Mouse (Mus musculus) embryonic fibroblast, embryonic 13.5 days (primary cell): ENCODE results near the gene Olfr1025-ps1. TPM values are rescaled to one million over a fixed set of nuclear protein-coding genes. Genes with fewer than 3 reads are reported as not detected.

Experiments
- H3K27ac ChIP-seq: 2 replicates; pipeline ENCODE4 v1.5.1; 2012; ENCODE audit warnings: low read length, control low read depth, inconsistent platforms; ENCODE audit not compliant: insufficient read depth
- H3K4me1 ChIP-seq: 2 replicates; pipeline ENCODE4 v1.6.1; 2011; ENCODE audit warnings: low read length; ENCODE audit not compliant: control insufficient read depth, insufficient read depth
- H3K4me3 ChIP-seq: 2 replicates; pipeline ENCODE4 v1.5.1; 2011; ENCODE audit warnings: mild to moderate bottlenecking, control low read depth, low read length; ENCODE audit not compliant: insufficient read depth
- CTCF ChIP-seq: IDR thresholded peaks from 2 replicates; pipeline ENCODE4 v1.5.1; 2011; ENCODE audit warnings: mild to moderate bottlenecking, control low read depth, low read length, moderate library complexity, borderline replicate concordance; ENCODE audit not compliant: insufficient read depth
- POLR2A ChIP-seq: IDR thresholded peaks from 2 replicates; pipeline ENCODE4 v1.6.1; 2011; ENCODE audit warnings: low read depth, mild to moderate bottlenecking, control low read depth, low read length, moderate library complexity
- polyA plus RNA-seq: library from polyadenylated mRNA; stranded (reverse); fragments of >200 nt; gene quantifications from 2 replicates; pipeline ENCODE4 v1.2.4, GENCODE M21; 2011; ENCODE audit warnings: low read depth; ENCODE audit not compliant: missing spikeins, insufficient read length

Olfr1025-ps1 gene
- polyA plus RNA-seq = not detected in 2 replicates

DNA sequence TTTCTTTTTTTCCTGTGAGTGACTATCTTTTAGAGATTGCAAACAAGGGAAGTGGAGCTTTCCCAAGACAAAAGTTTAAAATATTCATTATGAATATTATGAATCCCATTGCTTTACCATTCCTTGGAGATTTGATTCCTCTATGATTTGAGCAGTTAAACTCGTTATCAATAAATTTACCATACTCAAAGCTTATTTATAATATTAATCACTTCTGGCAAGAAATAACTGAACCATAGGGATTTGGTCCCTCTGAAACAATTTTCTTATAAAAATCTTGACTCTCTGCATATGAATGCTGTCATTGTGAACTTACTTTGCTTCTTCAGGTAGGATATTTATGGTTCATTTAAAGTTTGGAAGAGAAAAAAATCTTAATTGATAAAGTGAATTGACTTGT is at the start of gene Olfr1025-ps1:
Gene Olfr1025-ps1 (plus strand): TSS at position 301 of the 400 bp plus-strand sequence.
- TF ChIP-seq CTCF = no peak
- no peak for TF ChIP-seq POLR2A
- Histone ChIP-seq H3K27ac (no peak within 1 kb of the TSS), H3K4me3 (no peak within 1 kb of the TSS), H3K4me1 (no peaks in the 10 kb centered on the region)

DNA sequence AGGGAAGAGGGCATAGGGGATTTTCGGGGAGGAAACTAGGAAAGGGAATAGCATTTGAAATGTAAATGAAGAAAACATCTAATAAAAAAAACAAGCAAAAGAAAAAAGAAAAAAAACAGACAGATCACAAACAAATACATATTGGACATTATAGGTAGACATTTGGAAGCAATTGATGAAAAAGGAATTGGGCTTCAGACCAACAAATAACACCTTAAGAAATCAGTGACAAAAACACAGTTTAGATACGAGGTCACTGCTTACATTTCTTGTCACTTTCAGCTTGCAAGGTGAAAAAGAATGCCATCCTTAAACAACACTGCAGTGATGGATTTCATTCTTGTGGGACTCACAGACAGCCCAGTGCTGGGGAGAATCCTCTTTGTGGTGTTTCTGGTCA is 46.7 kb upstream of the Olfr1025-ps1 start, which contains the start of gene Olfr1022:
Gene Olfr1022 (plus strand): TSS at position 301 of the 400 bp plus-strand sequence.
- Histone ChIP-seq H3K27ac (no peak within 1 kb of the TSS), H3K4me1 (no peaks in the 10 kb centered on the region), H3K4me3 (no peak within 1 kb of the TSS)
- no peak for TF ChIP-seq CTCF
- TF ChIP-seq POLR2A = no peak

DNA sequence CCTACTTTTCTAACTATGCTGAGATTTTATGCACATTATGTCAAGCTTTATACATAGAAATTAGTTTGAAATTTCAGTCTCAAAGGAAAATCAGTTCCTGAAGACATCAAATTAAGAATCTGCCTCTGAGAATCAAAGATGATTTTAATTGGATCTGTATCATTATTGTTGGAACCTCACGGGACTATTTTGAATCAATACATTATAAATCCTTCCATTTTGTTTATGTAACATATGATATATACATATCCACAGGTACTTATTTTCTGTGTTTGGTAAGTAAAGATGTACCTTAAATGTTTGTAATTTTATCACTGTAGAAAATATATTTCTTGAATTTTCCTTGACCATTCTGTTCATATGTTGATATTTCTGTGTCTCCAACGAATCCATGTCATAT is 29.7 kb upstream of the Olfr1025-ps1 start, which contains the start of gene Olfr1023:
Gene Olfr1023 (plus strand): TSS at position 301 of the 400 bp plus-strand sequence.
- H3K4me1 ChIP-seq = no peaks in the 10 kb centered on the region
- no peak within 1 kb of the TSS for H3K4me3 ChIP-seq
- TF ChIP-seq POLR2A = no peak
- no peak for TF ChIP-seq CTCF
- no peak within 1 kb of the TSS for H3K27ac ChIP-seq

DNA sequence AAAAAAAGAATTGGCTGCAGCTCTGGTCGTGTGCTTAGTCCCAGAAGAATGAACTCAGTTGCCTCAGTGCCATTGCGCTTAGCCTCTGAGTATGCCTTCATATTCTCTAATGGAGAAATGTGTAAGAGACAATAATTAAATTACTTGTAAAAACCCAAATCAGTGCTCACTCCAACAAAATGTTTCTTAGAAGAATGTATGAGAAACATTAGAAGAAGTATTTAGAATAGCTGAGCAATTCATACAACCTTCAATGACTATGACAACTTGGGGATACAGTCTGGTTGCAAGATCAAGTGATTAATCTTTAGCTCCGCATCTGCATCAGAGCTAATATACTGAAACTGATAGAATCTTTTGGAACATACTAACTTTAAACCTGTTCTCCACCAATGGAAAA is 10.0 kb upstream of the Olfr1025-ps1 start, which contains the start of gene Olfr1024:
Gene Olfr1024 (minus strand): TSS at position 101 of the 400 bp plus-strand sequence.
- Histone ChIP-seq H3K4me1 (no peaks in the 10 kb centered on the region), H3K4me3 (no peak within 1 kb of the TSS), H3K27ac (no peak within 1 kb of the TSS)
- TF ChIP-seq POLR2A = no peak
- TF ChIP-seq CTCF = no peak

DNA sequence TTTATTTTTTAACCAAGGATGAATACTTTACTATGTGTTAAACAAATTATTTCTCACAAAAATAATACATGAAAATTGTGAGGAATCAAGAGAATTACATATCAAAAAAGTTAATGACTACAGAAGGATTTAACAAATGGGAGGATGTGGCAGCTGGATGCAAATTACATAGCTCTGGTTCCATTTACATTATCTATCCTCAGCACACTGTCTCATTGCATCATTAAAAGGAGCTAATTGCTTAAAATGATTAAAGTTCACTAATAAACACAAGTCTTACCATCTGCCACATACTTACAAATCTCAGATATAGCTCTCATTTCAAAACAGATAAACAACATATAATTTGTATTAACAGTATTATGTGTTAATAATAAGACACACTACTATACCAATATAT is 1.8 kb upstream of the Olfr1025-ps1 start:
- no peak for TF ChIP-seq POLR2A
- no peak for TF ChIP-seq CTCF

DNA sequence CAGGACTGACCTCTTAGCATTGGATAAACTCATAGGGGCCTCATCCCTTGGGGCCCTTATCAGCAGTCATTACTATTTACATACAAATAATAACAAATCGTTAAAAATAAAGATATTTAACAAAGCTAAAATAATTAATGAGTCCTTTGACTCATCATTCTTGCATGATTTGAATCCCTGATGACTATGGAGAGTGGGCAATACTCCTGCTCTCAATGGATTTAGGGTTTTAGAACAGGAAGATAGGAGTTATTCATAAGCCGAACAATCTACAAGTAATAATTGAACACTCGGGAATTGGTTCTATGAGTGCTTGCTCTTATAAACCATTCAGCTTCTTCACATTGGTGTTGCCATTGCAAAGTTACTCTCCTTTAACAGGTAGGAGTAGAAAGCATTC is 6.3 kb downstream of the Olfr1025-ps1 start, which contains the start of gene Olfr1026:
Gene Olfr1026 (plus strand): TSS at position 301 of the 400 bp plus-strand sequence.
- TF ChIP-seq CTCF (no peak), POLR2A (no peak)
- Histone ChIP-seq H3K27ac (no peak within 1 kb of the TSS), H3K4me1 (no peaks in the 10 kb centered on the region), H3K4me3 (no peak within 1 kb of the TSS)

More for the DNA sequence above, 1.8 kb upstream of the Olfr1025-ps1 start:
- no peak overlapping the region for H3K27ac ChIP-seq
- no peak overlapping the region for H3K4me3 ChIP-seq
- H3K4me1 ChIP-seq = no peaks in the 10 kb centered on the region

DNA sequence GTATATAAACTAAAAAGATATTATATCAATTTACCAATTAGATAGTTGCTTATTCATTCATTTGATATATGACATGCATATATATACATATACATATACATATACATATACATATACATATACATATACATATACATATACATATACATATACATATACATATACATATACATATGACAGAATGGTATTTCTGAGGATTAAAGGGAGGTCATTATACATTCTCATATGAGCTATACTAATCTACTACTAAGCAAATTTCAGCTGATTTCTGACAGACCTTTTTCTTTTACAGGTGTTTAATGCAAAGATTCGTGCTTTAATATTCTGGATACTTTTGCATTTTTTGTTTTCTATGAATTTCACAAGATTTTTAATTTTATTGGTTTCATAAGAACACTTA is 35.1 kb downstream of the Olfr1025-ps1 start, which contains the start of gene Olfr1028:
Gene Olfr1028 (plus strand): TSS at position 301 of the 400 bp plus-strand sequence.
- Histone ChIP-seq H3K4me1 (no peaks in the 10 kb centered on the region), H3K4me3 (no peak within 1 kb of the TSS), H3K27ac (no peak within 1 kb of the TSS)
- TF ChIP-seq POLR2A (no peak), CTCF (no peak)

Other genes with a start within 250 kb of the Olfr1025-ps1 start
- gene Olfr1006, start 236.4 kb upstream of the Olfr1025-ps1 start, polyA plus RNA-seq = not detected in 2 replicates
- not detected in 2 replicates for gene Olfr1008, start 225.8 kb upstream of the Olfr1025-ps1 start, polyA plus RNA-seq
- gene Olfr1009, start 199.8 kb upstream of the Olfr1025-ps1 start, polyA plus RNA-seq = not detected in 2 replicates
- not detected in 2 replicates for gene Olfr1012, start 152.4 kb upstream of the Olfr1025-ps1 start, polyA plus RNA-seq
- not detected in 2 replicates for gene Olfr1013, start 148.1 kb upstream of the Olfr1025-ps1 start, polyA plus RNA-seq
- not detected in 2 replicates for gene Olfr1014, start 142.5 kb upstream of the Olfr1025-ps1 start, polyA plus RNA-seq
- gene Olfr1015, start 133.2 kb upstream of the Olfr1025-ps1 start, polyA plus RNA-seq = not detected in 2 replicates
- not detected in 2 replicates for gene Olfr1016, start 112.6 kb upstream of the Olfr1025-ps1 start, polyA plus RNA-seq
- gene Olfr1018, start 96.7 kb upstream of the Olfr1025-ps1 start, polyA plus RNA-seq = not detected in 2 replicates
- not detected in 2 replicates for gene Olfr1019, start 69.7 kb upstream of the Olfr1025-ps1 start, polyA plus RNA-seq
- not detected in 2 replicates for gene Olfr1020, start 68.2 kb upstream of the Olfr1025-ps1 start, polyA plus RNA-seq
- not detected in 2 replicates for gene Olfr1022, start 46.6 kb upstream of the Olfr1025-ps1 start, polyA plus RNA-seq
- gene Olfr1023, start 29.6 kb upstream of the Olfr1025-ps1 start, polyA plus RNA-seq = not detected in 2 replicates
- gene Olfr1024, start 10.1 kb upstream of the Olfr1025-ps1 start, polyA plus RNA-seq = not detected in 2 replicates
- gene Olfr1026, start 6.4 kb downstream of the Olfr1025-ps1 start, polyA plus RNA-seq = not detected in 2 replicates
- gene Olfr1028, start 35.2 kb downstream of the Olfr1025-ps1 start, polyA plus RNA-seq = not detected in 2 replicates
- gene Olfr1029, start 58.7 kb downstream of the Olfr1025-ps1 start, polyA plus RNA-seq = not detected in 2 replicates
- gene Olfr1030, start 64.1 kb downstream of the Olfr1025-ps1 start, polyA plus RNA-seq = not detected in 2 replicates
- not detected in 2 replicates for gene Olfr1031, start 75.1 kb downstream of the Olfr1025-ps1 start, polyA plus RNA-seq
- not detected in 2 replicates for gene Olfr1032, start 90.3 kb downstream of the Olfr1025-ps1 start, polyA plus RNA-seq
- 0.63 and 1.2 TPM in 2 replicates for gene Olfr1033, start 105.4 kb downstream of the Olfr1025-ps1 start, polyA plus RNA-seq
- gene Olfr1034, start 130.7 kb downstream of the Olfr1025-ps1 start, polyA plus RNA-seq = not detected in 2 replicates
- gene Olfr1036, start 158.8 kb downstream of the Olfr1025-ps1 start, polyA plus RNA-seq = not detected in 2 replicates
- not detected in 2 replicates for gene Olfr1037, start 172.2 kb downstream of the Olfr1025-ps1 start, polyA plus RNA-seq
- not detected in 2 replicates for gene Olfr1039, start 220.7 kb downstream of the Olfr1025-ps1 start, polyA plus RNA-seq
- not detected in 2 replicates for gene Olfr1040, start 231.5 kb downstream of the Olfr1025-ps1 start, polyA plus RNA-seq
- gene Olfr1042, start 246.6 kb downstream of the Olfr1025-ps1 start, polyA plus RNA-seq = not detected in 2 replicates